Mouse (Mus musculus): ENCODE data around the gene Mga. TPM values are rescaled to one million over a fixed set of nuclear protein-coding genes. Genes with fewer than 3 reads are reported as not detected.

Gene Mga
- total and polyA plus RNA-seq, 2 experiments from 2014 or later = 11.6 to 68.4 TPM

- peak; percentile 49; the same call in 1 of the 2 replicates for ATAC-seq (ENCODE audit: insufficient read depth, low read depth)
Observed at GRCm38 (mm10) chr2:119898141-119898594, 1.1 kb downstream of the Mga start.

GRCm38 (mm10) chr2:119916007-119916406 lies 19.0 kb downstream of the Mga start:
- Histone ChIP-seq H3K36me3 (replicated peaks; ENCODE audit: control insufficient read depth, insufficient read depth, low read length) (peaks cover 18% of the 10 kb centered on the region), H3K9me3 (replicated peaks; ENCODE audit: control insufficient read depth, low read length) (no peaks in the 10 kb centered on the region), H3K4me1 (ENCODE audit: control insufficient read depth, insufficient read depth) (no peaks in the 10 kb centered on the region), H3K9ac (replicated peaks; ENCODE audit: low read depth, low read length) (no peak overlapping the region), H3K27me3 (ENCODE audit: control insufficient read depth, insufficient read depth, low read length) (no peaks in the 10 kb centered on the region), H3K27ac (ENCODE audit: low read depth) (no peak overlapping the region), H3K4me3 (ENCODE audit: low read depth, low read length) (no peak overlapping the region), H3K4me2 (ENCODE audit: low read depth, low read length) (no peak overlapping the region)
- DNase-seq (ENCODE audit: low spot score) = no peak
- no peak for ATAC-seq (ENCODE audit: insufficient read depth, low read depth)
- TF ChIP-seq EP300 (IDR thresholded peaks at IDR 0.05; ENCODE audit: low read depth) (no peak), CTCF (IDR thresholded peaks at IDR 0.05; ENCODE audit: low read depth) (no peak)

More at GRCm38 (mm10) chr2:119898141-119898594, 1.1 kb downstream of the Mga start:
- 0 out of 2 replicates have a peak, but pooled peaks cover 8% of the 10 kb centered on the region for H3K36me3 ChIP-seq (replicated peaks; ENCODE audit: control insufficient read depth, insufficient read depth, low read length)
- no peaks in the 10 kb centered on the region for H3K9me3 ChIP-seq (replicated peaks; ENCODE audit: control insufficient read depth, low read length)
- peak overlapping the region; percentile 52; the same call in 1 of the 2 replicates for H3K9ac ChIP-seq (replicated peaks; ENCODE audit: low read depth, low read length)
- H3K4me1 ChIP-seq (ENCODE audit: control insufficient read depth, insufficient read depth) = peaks cover 25% of the 10 kb centered on the region
- peak; percentile 77 for DNase-seq (ENCODE audit: low spot score)
- H3K4me3 ChIP-seq (ENCODE audit: low read depth, low read length) = peak overlapping the region; percentile 47
- no peak for TF ChIP-seq EP300 (IDR thresholded peaks at IDR 0.05; ENCODE audit: low read depth)
- TF ChIP-seq CTCF (IDR thresholded peaks at IDR 0.05; ENCODE audit: low read depth) = no peak
- 7% methylated on average over 19 of the region's 19 CpGs for WGBS
- H3K27ac ChIP-seq (ENCODE audit: low read depth) = peak overlapping the region; percentile 94
- H3K27me3 ChIP-seq (ENCODE audit: control insufficient read depth, insufficient read depth, low read length) = no peaks in the 10 kb centered on the region
- H3K4me2 ChIP-seq (ENCODE audit: low read depth, low read length) = peak overlapping the region; percentile 68

GRCm38 (mm10) chr2:119917631-119918369 lies 20.8 kb downstream of the Mga start:
- no peaks in the 10 kb centered on the region for H3K9me3 ChIP-seq (replicated peaks; ENCODE audit: control insufficient read depth, low read length)
- no peak for TF ChIP-seq CTCF (IDR thresholded peaks at IDR 0.05; ENCODE audit: low read depth)
- no peak for TF ChIP-seq EP300 (IDR thresholded peaks at IDR 0.05; ENCODE audit: low read depth)
- no peak overlapping the region for H3K27ac ChIP-seq (ENCODE audit: low read depth)
- H3K4me3 ChIP-seq (ENCODE audit: low read depth, low read length) = no peak overlapping the region
- H3K4me2 ChIP-seq (ENCODE audit: low read depth, low read length) = no peak overlapping the region
- H3K27me3 ChIP-seq (ENCODE audit: control insufficient read depth, insufficient read depth, low read length) = no peaks in the 10 kb centered on the region
- H3K9ac ChIP-seq (replicated peaks; ENCODE audit: low read depth, low read length) = no peak overlapping the region
- H3K4me1 ChIP-seq (ENCODE audit: control insufficient read depth, insufficient read depth) = no peaks in the 10 kb centered on the region
- 32% methylated on average over 1 of the region's 1 CpGs for whole genome bisulfite sequencing
- no peak for ATAC-seq (ENCODE audit: insufficient read depth, low read depth)
- no peak for DNase-seq (ENCODE audit: low spot score)
- H3K36me3 ChIP-seq (replicated peaks; ENCODE audit: control insufficient read depth, insufficient read depth, low read length) = peaks cover 32% of the 10 kb centered on the region

- 29% methylated on average over 9 of the region's 9 CpGs for WGBS
- Histone ChIP-seq H3K4me3 (ENCODE audit: low read depth, low read length) (no peak overlapping the region), H3K36me3 (replicated peaks; ENCODE audit: control insufficient read depth, insufficient read depth, low read length) (peaks cover 13% of the 10 kb centered on the region), H3K4me2 (ENCODE audit: low read depth, low read length) (no peak overlapping the region), H3K9ac (replicated peaks; ENCODE audit: low read depth, low read length) (no peak overlapping the region), H3K27me3 (ENCODE audit: control insufficient read depth, insufficient read depth, low read length) (no peaks in the 10 kb centered on the region), H3K9me3 (replicated peaks; ENCODE audit: control insufficient read depth, low read length) (no peaks in the 10 kb centered on the region), H3K27ac (ENCODE audit: low read depth) (no peak overlapping the region), H3K4me1 (ENCODE audit: control insufficient read depth, insufficient read depth) (peaks cover 10% of the 10 kb centered on the region)
- peak; percentile 80 for TF ChIP-seq CTCF (IDR thresholded peaks at IDR 0.05; ENCODE audit: low read depth)
- TF ChIP-seq EP300 (IDR thresholded peaks at IDR 0.05; ENCODE audit: low read depth) = no peak
- DNase-seq (ENCODE audit: low spot score) = peak; percentile 61
- no peak for ATAC-seq (ENCODE audit: insufficient read depth, low read depth)
Observed at GRCm38 (mm10) chr2:119970571-119970970, 73.5 kb downstream of the Mga start.

GRCm38 (mm10) chr2:119971316-119971715 lies 74.3 kb downstream of the Mga start:
- TF ChIP-seq EP300 (IDR thresholded peaks at IDR 0.05; ENCODE audit: low read depth) (no peak), CTCF (IDR thresholded peaks at IDR 0.05; ENCODE audit: low read depth) (no peak)
- ATAC-seq (ENCODE audit: insufficient read depth, low read depth) = no peak
- peaks cover 10% of the 10 kb centered on the region for H3K4me1 ChIP-seq (ENCODE audit: control insufficient read depth, insufficient read depth)
- peak overlapping the region; percentile 71; the same call in 1 of the 2 replicates for H3K4me2 ChIP-seq (ENCODE audit: low read depth, low read length)
- peaks cover 5% of the 10 kb centered on the region; the same call in 1 of the 2 replicates for H3K36me3 ChIP-seq (replicated peaks; ENCODE audit: control insufficient read depth, insufficient read depth, low read length)
- no peak overlapping the region for H3K27ac ChIP-seq (ENCODE audit: low read depth)
- H3K9ac ChIP-seq (replicated peaks; ENCODE audit: low read depth, low read length) = no peak overlapping the region
- no peak overlapping the region for H3K4me3 ChIP-seq (ENCODE audit: low read depth, low read length)
- H3K9me3 ChIP-seq (replicated peaks; ENCODE audit: control insufficient read depth, low read length) = no peaks in the 10 kb centered on the region
- no peak for DNase-seq (ENCODE audit: low spot score)
- 73% methylated on average over 3 of the region's 3 CpGs for WGBS
- H3K27me3 ChIP-seq (ENCODE audit: control insufficient read depth, insufficient read depth, low read length) = no peaks in the 10 kb centered on the region

All from heart, postnatal 0 days (tissue).